Mouse (Mus musculus): ENCODE measurements around the gene Hinfp.

DNA sequence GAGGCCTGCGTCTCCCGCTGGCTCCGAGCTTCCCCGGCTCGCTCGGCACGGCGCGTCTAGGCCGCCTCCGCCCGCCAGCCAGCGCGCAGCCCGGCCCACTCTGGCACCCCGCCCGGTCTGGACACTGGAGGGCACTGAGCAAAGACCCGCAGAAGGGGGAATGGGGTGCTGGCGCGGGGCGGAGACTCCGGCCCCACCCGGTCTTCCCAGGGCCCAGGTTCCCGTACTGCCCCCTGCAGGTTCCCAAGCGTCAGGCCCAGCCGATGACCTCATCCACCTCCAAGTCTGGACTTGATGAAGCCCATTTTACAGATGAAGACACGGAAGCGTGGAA lies 37.5 kb downstream of the Hinfp start:
- TF ChIP-seq CTCF (IDR thresholded peaks at IDR 0.05; ENCODE audit: borderline replicate concordance, insufficient read depth, low read length), result peak; percentile 53; the same call in 1 of the 2 replicates
- TF ChIP-seq POLR2A (IDR thresholded peaks at IDR 0.05; ENCODE audit: low read depth, low read length), result 0 out of 2 replicates have a peak, but pooled peaks have one; percentile 72
